Mouse (Mus musculus) right cerebral cortex, postnatal 36 days (tissue): ENCODE measurements around the gene Hapln4.
A peak's percentile ranks its signal among the peaks of the same experiment; 100 is the strongest.

ENCODE experiments used
- DNase-seq, 2 experiments: peaks; one replicate each; pipeline ENCODE4 v3.0.0; 2022; ENCODE audit warnings: low spot score in 2 of 2, mixed read lengths in 1 of 2

Hapln4 gene

DNA sequence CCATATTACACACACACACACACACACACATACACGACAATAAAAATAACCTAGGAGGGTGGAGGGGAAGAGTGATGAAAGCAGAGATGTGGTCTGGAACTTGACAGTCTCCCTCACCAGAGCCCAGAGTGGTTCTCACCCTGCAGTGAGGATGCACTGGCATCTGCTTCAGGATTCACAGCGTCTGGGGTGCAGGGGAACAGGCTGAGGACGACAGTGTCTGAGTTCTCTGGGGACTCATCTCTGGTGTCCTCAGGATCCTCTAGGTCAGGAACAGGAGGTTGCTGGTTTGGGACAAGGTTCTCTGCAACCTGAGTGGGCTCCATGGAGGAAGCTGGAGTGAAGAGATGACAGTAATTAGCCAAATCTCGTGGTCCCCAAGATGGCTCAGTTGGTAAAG is 54.6 kb downstream of the Hapln4 start:
- no peak for DNase-seq

DNA sequence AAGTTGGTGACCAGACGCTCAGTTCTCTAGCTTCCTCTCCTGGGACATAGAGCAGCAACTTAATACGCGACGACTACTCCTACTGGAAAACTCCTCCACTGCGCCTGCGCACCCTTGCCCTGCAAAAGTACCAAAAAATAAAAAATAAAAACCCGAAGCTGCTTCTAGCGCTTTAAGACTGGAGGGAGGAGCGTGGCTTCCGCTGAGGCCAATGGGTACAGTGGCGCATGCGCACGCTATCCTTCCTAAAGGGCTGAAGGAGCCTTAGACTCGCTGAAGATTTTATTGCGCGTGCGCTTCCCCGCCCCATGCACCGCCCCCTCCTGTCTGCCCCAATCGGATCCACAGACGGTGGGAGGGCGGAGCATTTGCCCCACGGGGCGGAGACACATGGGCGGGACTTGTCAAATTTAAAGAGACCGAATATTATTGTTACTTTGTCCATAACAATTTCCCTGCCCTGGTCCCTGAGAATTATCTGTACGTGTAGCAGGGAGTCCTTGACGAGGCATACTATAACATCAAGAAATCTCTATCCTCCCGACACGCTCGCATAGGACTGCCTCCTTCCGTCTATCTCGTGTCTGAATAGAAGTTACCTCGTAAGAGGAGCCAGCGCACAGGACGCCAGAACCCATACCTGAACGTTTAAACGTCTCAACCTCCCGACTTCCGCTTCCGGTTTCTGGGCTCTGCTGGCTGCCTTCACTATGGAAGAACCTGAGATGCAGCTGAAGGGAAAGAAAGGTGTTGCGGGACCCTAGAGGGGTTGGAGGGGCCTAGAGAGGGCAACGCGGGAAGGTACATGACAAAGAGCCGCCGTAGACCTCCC is 56.0 kb downstream of the Hapln4 start, which contains the start of the genes Rfxank, Borcs8 and Mef2b:
Gene Rfxank, minus strand, starts transcription at position 129 of the 832 bp plus-strand sequence.
Gene Borcs8, plus strand, starts transcription at position 474 of the 832 bp plus-strand sequence.
Gene Mef2b, plus strand, starts transcription at position 686 of the 832 bp plus-strand sequence.
- peak; percentile 97 to 98 for DNase-seq

DNA sequence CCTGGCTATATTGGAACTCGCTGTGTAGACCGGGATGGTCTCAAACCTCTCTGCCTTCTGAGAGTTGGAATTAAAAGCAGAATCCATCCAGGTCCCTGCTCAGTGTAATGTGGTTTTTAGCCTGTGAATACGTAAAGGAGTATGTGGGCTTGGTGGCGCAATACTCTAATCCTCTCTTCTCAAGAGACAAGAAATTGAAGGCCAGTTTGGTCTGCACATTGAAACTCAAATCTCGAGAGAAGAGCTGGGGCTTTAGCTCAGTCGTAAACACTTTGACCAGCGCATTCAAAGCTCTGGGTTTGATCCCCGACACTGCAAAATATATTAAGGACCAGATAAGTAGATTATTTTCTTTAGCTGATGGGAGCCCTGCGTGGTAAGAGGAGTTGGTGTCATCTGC is 56.7 kb downstream of the Hapln4 start:
- no peak for DNase-seq
